Mouse (Mus musculus): ENCODE results near the gene Itprip. TPM values are rescaled to one million over a fixed set of nuclear protein-coding genes. Genes with fewer than 3 reads are reported as not detected.

The Itprip gene
- total and polyA plus RNA-seq, 2 experiments from 2014 or later: 1.5 to 3.5 TPM

GRCm38 (mm10) chr19:47918016-47918415, 1.1 kb downstream of the Itprip start:
- no peaks in the 10 kb centered on the region for H3K27me3 ChIP-seq (ENCODE audit: insufficient read depth, low read length)
- peak overlapping the region; percentile 95 for H3K4me2 ChIP-seq (ENCODE audit: low read depth, low read length, poor library complexity, severe bottlenecking)
- no peak for DNase-seq (ENCODE audit: low spot score)
- WGBS: 16% methylated on average over 9 of the region's 9 CpGs
- no peak overlapping the region for H3K9ac ChIP-seq (replicated peaks; ENCODE audit: low read length, poor library complexity, severe bottlenecking)
- ATAC-seq (ENCODE audit: low FRiP score): no peak
- no peaks in the 10 kb centered on the region for H3K9me3 ChIP-seq (ENCODE audit: low read length)
- H3K27ac ChIP-seq (ENCODE audit: low read depth, low read length): no peak overlapping the region
- H3K4me1 ChIP-seq (ENCODE audit: insufficient read depth, low read length): peaks cover 2% of the 10 kb centered on the region; the same call in 1 of the 2 replicates
- H3K4me3 ChIP-seq (ENCODE audit: low read depth, low read length): peak overlapping the region; percentile 75
- no peak for TF ChIP-seq CTCF (IDR thresholded peaks at IDR 0.05)
- no peaks in the 10 kb centered on the region for H3K36me3 ChIP-seq (ENCODE audit: insufficient read depth, low read length)

GRCm38 (mm10) chr19:47917396-47917795, 1.7 kb downstream of the Itprip start:
- TF ChIP-seq CTCF (IDR thresholded peaks at IDR 0.05): no peak
- no peaks in the 10 kb centered on the region for H3K27me3 ChIP-seq (ENCODE audit: insufficient read depth, low read length)
- H3K36me3 ChIP-seq (ENCODE audit: insufficient read depth, low read length): no peaks in the 10 kb centered on the region
- H3K4me3 ChIP-seq (ENCODE audit: low read depth, low read length): no peak overlapping the region
- no peak for DNase-seq (ENCODE audit: low spot score)
- WGBS: 19% methylated on average over 4 of the region's 4 CpGs
- H3K27ac ChIP-seq (ENCODE audit: low read depth, low read length): no peak overlapping the region
- ATAC-seq (ENCODE audit: low FRiP score): no peak
- H3K9me3 ChIP-seq (ENCODE audit: low read length): no peaks in the 10 kb centered on the region
- 0 out of 2 replicates have a peak overlapping the region, but pooled peaks have one; percentile 10 for H3K9ac ChIP-seq (replicated peaks; ENCODE audit: low read length, poor library complexity, severe bottlenecking)
- H3K4me1 ChIP-seq (ENCODE audit: insufficient read depth, low read length): peaks cover 2% of the 10 kb centered on the region; the same call in 1 of the 2 replicates
- peak overlapping the region; percentile 95 for H3K4me2 ChIP-seq (ENCODE audit: low read depth, low read length, poor library complexity, severe bottlenecking)

GRCm38 (mm10) chr19:47915251-47915650, 3.8 kb downstream of the Itprip start:
- Histone ChIP-seq H3K4me1 (ENCODE audit: insufficient read depth, low read length) (peaks cover 2% of the 10 kb centered on the region; the same call in 1 of the 2 replicates), H3K9me3 (ENCODE audit: low read length) (no peaks in the 10 kb centered on the region), H3K27ac (ENCODE audit: low read depth, low read length) (no peak overlapping the region), H3K27me3 (ENCODE audit: insufficient read depth, low read length) (no peaks in the 10 kb centered on the region), H3K4me2 (ENCODE audit: low read depth, low read length, poor library complexity, severe bottlenecking) (no peak overlapping the region), H3K4me3 (ENCODE audit: low read depth, low read length) (no peak overlapping the region), H3K36me3 (ENCODE audit: insufficient read depth, low read length) (no peaks in the 10 kb centered on the region), H3K9ac (replicated peaks; ENCODE audit: low read length, poor library complexity, severe bottlenecking) (no peak overlapping the region)
- no peak for TF ChIP-seq CTCF (IDR thresholded peaks at IDR 0.05)
- 83% methylated on average over 4 of the region's 4 CpGs for WGBS
- ATAC-seq (ENCODE audit: low FRiP score): no peak
- no peak for DNase-seq (ENCODE audit: low spot score)

GRCm38 (mm10) chr19:47914191-47914590, 4.9 kb downstream of the Itprip start:
- WGBS: 95% methylated on average over 4 of the region's 4 CpGs
- Histone ChIP-seq H3K4me3 (ENCODE audit: low read depth, low read length) (no peak overlapping the region), H3K4me2 (ENCODE audit: low read depth, low read length, poor library complexity, severe bottlenecking) (no peak overlapping the region), H3K9me3 (ENCODE audit: low read length) (no peaks in the 10 kb centered on the region), H3K36me3 (ENCODE audit: insufficient read depth, low read length) (no peaks in the 10 kb centered on the region), H3K27me3 (ENCODE audit: insufficient read depth, low read length) (no peaks in the 10 kb centered on the region), H3K27ac (ENCODE audit: low read depth, low read length) (no peak overlapping the region), H3K4me1 (ENCODE audit: insufficient read depth, low read length) (peaks cover 2% of the 10 kb centered on the region; the same call in 1 of the 2 replicates), H3K9ac (replicated peaks; ENCODE audit: low read length, poor library complexity, severe bottlenecking) (no peak overlapping the region)
- no peak for ATAC-seq (ENCODE audit: low FRiP score)
- DNase-seq (ENCODE audit: low spot score): no peak
- no peak for TF ChIP-seq CTCF (IDR thresholded peaks at IDR 0.05)

GRCm38 (mm10) chr19:47913344-47913743, 5.8 kb downstream of the Itprip start:
- no peak for TF ChIP-seq CTCF (IDR thresholded peaks at IDR 0.05)
- Histone ChIP-seq H3K27ac (ENCODE audit: low read depth, low read length) (no peak overlapping the region), H3K27me3 (ENCODE audit: insufficient read depth, low read length) (no peaks in the 10 kb centered on the region), H3K4me2 (ENCODE audit: low read depth, low read length, poor library complexity, severe bottlenecking) (no peak overlapping the region), H3K36me3 (ENCODE audit: insufficient read depth, low read length) (no peaks in the 10 kb centered on the region), H3K9ac (replicated peaks; ENCODE audit: low read length, poor library complexity, severe bottlenecking) (no peak overlapping the region), H3K4me3 (ENCODE audit: low read depth, low read length) (no peak overlapping the region), H3K9me3 (ENCODE audit: low read length) (no peaks in the 10 kb centered on the region), H3K4me1 (ENCODE audit: insufficient read depth, low read length) (peaks cover under 1% of the 10 kb centered on the region; the same call in 1 of the 2 replicates)
- WGBS: 84% methylated on average over 7 of the region's 7 CpGs
- DNase-seq (ENCODE audit: low spot score) (no peak), ATAC-seq (ENCODE audit: low FRiP score) (no peak)

- whole genome bisulfite sequencing: 92% methylated on average over 4 of the region's 4 CpGs
Observed at GRCm38 (mm10) chr19:47910751-47911150, 8.3 kb downstream of the Itprip start.

More at GRCm38 (mm10) chr19:47910751-47911150, 8.3 kb downstream of the Itprip start:
- DNase-seq (ENCODE audit: low spot score) (no peak), ATAC-seq (ENCODE audit: low FRiP score) (no peak)
- Histone ChIP-seq H3K4me2 (ENCODE audit: low read depth, low read length, poor library complexity, severe bottlenecking) (no peak overlapping the region), H3K27me3 (ENCODE audit: insufficient read depth, low read length) (no peaks in the 10 kb centered on the region), H3K36me3 (ENCODE audit: insufficient read depth, low read length) (no peaks in the 10 kb centered on the region), H3K9me3 (ENCODE audit: low read length) (no peaks in the 10 kb centered on the region), H3K4me3 (ENCODE audit: low read depth, low read length) (no peak overlapping the region), H3K9ac (replicated peaks; ENCODE audit: low read length, poor library complexity, severe bottlenecking) (no peak overlapping the region), H3K4me1 (ENCODE audit: insufficient read depth, low read length) (no peaks in the 10 kb centered on the region), H3K27ac (ENCODE audit: low read depth, low read length) (no peak overlapping the region)
- no peak for TF ChIP-seq CTCF (IDR thresholded peaks at IDR 0.05)

Measured in midbrain, postnatal 0 days (tissue).